Mouse (Mus musculus) heart, embryonic 14.5 days (tissue): ENCODE data around the gene Plpp3. TPM values are rescaled to one million over a fixed set of nuclear protein-coding genes. Genes with fewer than 3 reads are reported as not detected.

Source experiments
- ATAC-seq: fragments of 200-750 bp; cut with Nextera tagmentation; 2 replicates; pipeline ENCODE4 v1.8.0; 2017; ENCODE audit warnings: low read depth, moderate TSS enrichment; ENCODE audit not compliant: insufficient number of reproducible peaks, insufficient read depth, low FRiP score
- H3K27ac ChIP-seq, 2 experiments: fragments of 200-500 bp in 1 of 2; fragments of 300-500 bp in 1 of 2; sonication (generic) in 1 of 2; replicated peaks in 1 of 2; 2 replicates each; pipeline ENCODE4 v1.5.1; 2012 to 2014; ENCODE audit warnings: low read depth in 2 of 2, low read length in 2 of 2, control low read depth in 1 of 2, mild to moderate bottlenecking in 1 of 2, mixed read lengths in 1 of 2; ENCODE audit not compliant: control insufficient read depth in 1 of 2, insufficient read depth in 1 of 2
- H3K27me3 ChIP-seq: fragments of 300-500 bp; sonication (generic); 2 replicates; pipeline ENCODE4 v1.6.1; 2014; ENCODE audit warnings: mild to moderate bottlenecking, low read length, control low read depth; ENCODE audit not compliant: control insufficient read depth, insufficient read depth
- H3K36me3 ChIP-seq: fragments of 300-500 bp; sonication (generic); 2 replicates; pipeline ENCODE4 v1.6.1; 2014; ENCODE audit warnings: mild to moderate bottlenecking, control low read depth, low read length, mixed read lengths; ENCODE audit not compliant: control insufficient read depth, insufficient read depth
- H3K4me1 ChIP-seq, 2 experiments: fragments of 200-500 bp in 1 of 2; fragments of 300-500 bp in 1 of 2; sonication (generic) in 1 of 2; 2 replicates each; pipeline ENCODE4 v1.6.1; 2012 to 2014; ENCODE audit warnings: low read length in 2 of 2, control low read depth in 1 of 2, mixed read lengths in 1 of 2; ENCODE audit not compliant: control insufficient read depth in 2 of 2, insufficient read depth in 2 of 2
- H3K4me2 ChIP-seq: fragments of 300-500 bp; sonication (generic); 2 replicates; pipeline ENCODE4 v1.6.1; 2014; ENCODE audit warnings: mild to moderate bottlenecking, low read length
- H3K4me3 ChIP-seq, 2 experiments: fragments of 200-500 bp in 1 of 2; fragments of 300-500 bp in 1 of 2; sonication (generic) in 1 of 2; 2 replicates each; pipeline ENCODE4 v1.5.1; 2012 to 2014; ENCODE audit warnings: low read length in 2 of 2, mild to moderate bottlenecking in 2 of 2, control low read depth in 1 of 2, low read depth in 1 of 2, moderate library complexity in 1 of 2; ENCODE audit not compliant: control insufficient read depth in 1 of 2, insufficient read depth in 1 of 2
- H3K9ac ChIP-seq: fragments of 300-500 bp; sonication (generic); 2 replicates; pipeline ENCODE4 v1.6.1; 2014; ENCODE audit warnings: mild to moderate bottlenecking, low read length
- H3K9me3 ChIP-seq: fragments of 300-500 bp; sonication (generic); 2 replicates; pipeline ENCODE4 v1.6.1; 2016; ENCODE audit warnings: low read length, control low read depth; ENCODE audit not compliant: control insufficient read depth
- WGBS: fragments of 180-500 bp; shearing (Covaris S2); extraction: QIAGEN DNeasy Blood & Tissue Kit; methylation state at CpG from one replicate; pipeline ENCODE4 v1.1.7; 2014; 5-methylcytosine and 5-hydroxymethylcytosine counted together
- polyA plus RNA-seq: library from polyadenylated mRNA; unstranded; fragments of >200 nt; fragmentation: Nextera tagmentation; extraction: Ambion mirVana; gene quantifications from 2 replicates; pipeline ENCODE4 v1.2.1, GENCODE M21; 2014

Plpp3 gene
- polyA plus RNA-seq, 1 experiment from 2014 or later, result 32.8 TPM

DNA sequence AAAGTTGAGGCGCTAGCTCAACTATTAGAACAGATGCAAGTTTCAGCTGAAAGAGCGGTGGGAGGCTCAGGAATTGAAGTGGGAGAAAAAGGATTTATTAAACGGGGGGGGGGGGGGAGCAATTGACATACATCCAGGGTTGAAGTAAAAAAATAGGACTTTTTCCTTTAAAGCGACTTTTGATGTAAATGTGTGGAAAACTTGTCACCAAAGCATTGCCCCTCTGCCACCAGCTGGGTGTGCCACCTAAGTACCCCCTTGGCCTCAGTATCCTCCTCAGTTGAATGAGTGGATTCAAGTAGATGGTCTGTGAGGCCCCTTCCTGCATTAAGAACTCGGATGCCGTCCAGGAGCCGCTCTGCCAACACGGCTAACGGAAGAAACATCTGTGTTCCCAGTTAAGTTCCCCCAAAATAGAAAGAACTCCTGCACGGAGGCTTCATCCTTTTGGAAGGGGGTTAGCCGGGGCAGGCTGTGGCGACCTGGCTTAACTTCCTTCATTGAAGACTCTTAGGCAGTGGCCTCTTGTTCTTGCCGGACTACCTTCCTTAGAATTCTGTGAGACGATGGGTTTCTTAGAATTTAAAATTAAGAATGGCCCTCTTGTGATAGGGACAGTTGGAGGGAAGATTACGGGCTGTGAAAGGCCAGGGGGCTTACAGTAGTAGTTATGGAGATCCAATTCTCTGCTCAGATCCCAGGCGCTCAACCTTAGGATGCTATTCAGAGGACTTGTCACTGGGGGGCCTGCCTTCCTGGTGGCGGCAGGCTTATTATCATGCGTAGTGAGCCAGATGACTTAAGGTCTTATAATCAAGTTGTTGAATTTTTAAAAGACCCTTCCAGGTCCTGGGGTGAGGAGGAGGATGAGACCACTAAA, 1.7 kb downstream of the Plpp3 start:
- Histone ChIP-seq H3K9me3 (no peaks in the 10 kb centered on the region), H3K27me3 (no peaks in the 10 kb centered on the region; the same call in 1 of the 2 replicates), H3K4me3 (peak overlapping the region; percentile 79 to 94), H3K4me1 (peaks cover 2 to 11% of the 10 kb centered on the region in 2 experiments; a peak in 2 of 4 replicates), H3K27ac (peak overlapping the region; percentile 53 to 85; a peak in 3 of 4 replicates), H3K36me3 (peaks cover 7% of the 10 kb centered on the region; the same call in 1 of the 2 replicates), H3K4me2 (peak overlapping the region; percentile 78), H3K9ac (peak overlapping the region; percentile 92)
- 5% methylated on average over 18 of the region's 18 CpGs for WGBS
- no peak for ATAC-seq

DNA sequence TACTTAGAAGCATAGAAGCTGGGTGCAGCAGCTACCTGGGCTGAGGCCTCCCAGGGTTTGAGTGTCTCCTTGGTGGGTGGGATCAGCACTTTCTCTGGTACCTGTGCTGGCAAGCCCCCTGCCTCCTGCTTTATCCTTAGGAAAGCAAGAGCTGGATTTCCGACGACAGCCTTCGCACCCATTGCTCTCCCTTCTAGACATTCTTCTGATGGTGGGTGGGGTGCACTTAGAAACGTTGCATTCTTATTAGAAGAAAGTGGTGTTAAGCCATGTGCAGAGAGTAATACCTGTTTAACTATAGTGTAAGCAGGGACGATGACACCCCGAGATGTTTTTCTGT, 2.4 kb downstream of the Plpp3 start:
- H3K9ac ChIP-seq, result peak overlapping the region; percentile 92
- ATAC-seq, result no peak

DNA sequence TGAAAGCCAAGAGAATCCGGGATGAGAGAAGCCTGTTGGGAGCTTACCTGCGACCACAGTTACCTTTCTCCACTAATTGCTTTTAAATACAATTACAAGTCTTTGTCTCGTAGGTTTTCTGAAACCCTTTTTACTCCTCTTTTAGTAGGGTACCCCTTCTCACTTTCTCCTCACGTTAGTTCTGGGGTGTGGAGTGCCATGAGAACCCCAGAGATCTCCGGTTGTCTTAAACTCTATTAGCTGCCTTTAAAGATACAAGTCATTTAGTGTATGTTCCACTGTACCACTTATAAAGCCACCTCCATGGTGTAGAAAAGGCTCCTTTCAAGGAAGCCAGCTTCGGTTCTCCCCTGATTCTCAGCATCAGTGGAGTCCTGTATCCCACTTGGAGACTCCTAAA, 3.3 kb downstream of the Plpp3 start:
- no peak overlapping the region for H3K9ac ChIP-seq
- WGBS, result 85% methylated on average over 6 of the region's 6 CpGs
- peaks cover 7% of the 10 kb centered on the region; the same call in 1 of the 2 replicates for H3K36me3 ChIP-seq
- H3K27ac ChIP-seq, result no peak overlapping the region
- ATAC-seq, result no peak
- H3K27me3 ChIP-seq, result no peaks in the 10 kb centered on the region
- H3K4me1 ChIP-seq, result peaks cover 2 to 11% of the 10 kb centered on the region in 2 experiments; a peak in 2 of 4 replicates
- no peaks in the 10 kb centered on the region for H3K9me3 ChIP-seq
- no peak overlapping the region for H3K4me3 ChIP-seq
- peak overlapping the region; percentile 78 for H3K4me2 ChIP-seq

More for the DNA sequence above, 2.4 kb downstream of the Plpp3 start:
- H3K4me1 ChIP-seq, result peaks cover 2 to 11% of the 10 kb centered on the region in 2 experiments; a peak in 2 of 4 replicates
- peak overlapping the region; percentile 78 for H3K4me2 ChIP-seq
- H3K27ac ChIP-seq, result no peak overlapping the region
- H3K9me3 ChIP-seq, result no peaks in the 10 kb centered on the region
- H3K4me3 ChIP-seq, result peak overlapping the region; percentile 79 to 94
- 32% methylated on average over 6 of the region's 6 CpGs for WGBS
- no peaks in the 10 kb centered on the region; the same call in 1 of the 2 replicates for H3K27me3 ChIP-seq
- H3K36me3 ChIP-seq, result peaks cover 7% of the 10 kb centered on the region; the same call in 1 of the 2 replicates

DNA sequence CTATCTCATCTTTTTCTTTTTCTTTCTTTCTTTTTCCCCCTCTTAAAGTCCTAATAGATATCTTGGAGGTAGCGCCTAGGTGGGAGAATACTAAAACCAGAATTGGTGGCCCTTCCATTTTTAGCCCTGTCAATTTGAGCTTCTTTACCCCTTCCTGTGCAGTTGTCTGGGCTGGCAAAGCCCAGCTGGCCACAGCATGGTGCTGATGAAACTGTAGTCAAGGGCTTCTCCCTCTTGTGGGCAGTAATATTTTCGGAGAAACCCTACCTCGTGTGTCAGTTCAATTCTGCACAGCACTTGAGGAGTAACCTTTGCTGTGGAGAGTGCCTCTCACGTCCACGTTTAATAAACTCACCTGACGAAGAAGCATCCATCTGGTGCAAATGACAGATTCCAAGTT, 4.9 kb downstream of the Plpp3 start:
- H3K4me2 ChIP-seq, result no peak overlapping the region
- no peak overlapping the region for H3K4me3 ChIP-seq
- WGBS, result 72% methylated on average over 6 of the region's 6 CpGs
- peaks cover 7% of the 10 kb centered on the region; the same call in 1 of the 2 replicates for H3K36me3 ChIP-seq
- no peak for ATAC-seq
- H3K9ac ChIP-seq, result no peak overlapping the region
- H3K9me3 ChIP-seq, result no peaks in the 10 kb centered on the region
- H3K4me1 ChIP-seq, result peaks cover 2 to 11% of the 10 kb centered on the region in 2 experiments; a peak in 2 of 4 replicates
- no peaks in the 10 kb centered on the region for H3K27me3 ChIP-seq
- H3K27ac ChIP-seq, result no peak overlapping the region

DNA sequence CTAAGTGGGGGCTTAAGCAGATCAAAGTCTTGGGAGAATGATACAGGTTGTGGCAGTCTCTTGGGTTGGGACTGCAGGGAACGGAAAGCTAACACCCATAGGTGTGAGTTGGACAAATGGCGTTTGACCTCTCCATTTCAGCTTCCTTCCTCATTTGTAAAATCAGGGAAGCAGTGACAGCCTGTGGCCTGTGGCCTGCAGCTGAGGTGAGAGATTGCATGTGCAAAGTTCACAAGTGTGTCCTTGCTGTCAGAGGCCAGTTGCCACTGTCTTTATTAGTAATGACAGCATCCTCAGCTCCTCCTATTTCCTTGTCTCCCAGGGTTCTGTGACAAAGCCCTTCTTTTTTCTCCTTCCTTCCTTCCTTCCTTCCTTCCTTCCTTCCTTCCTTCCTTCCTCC, 5.5 kb downstream of the Plpp3 start:
- Histone ChIP-seq H3K27me3 (no peaks in the 10 kb centered on the region), H3K9ac (no peak overlapping the region), H3K4me1 (peaks cover 2 to 11% of the 10 kb centered on the region in 2 experiments; a peak in 2 of 4 replicates), H3K27ac (no peak overlapping the region), H3K36me3 (peaks cover 7% of the 10 kb centered on the region; the same call in 1 of the 2 replicates), H3K4me3 (no peak overlapping the region), H3K4me2 (no peak overlapping the region), H3K9me3 (no peaks in the 10 kb centered on the region)
- 63% methylated on average over 2 of the region's 2 CpGs for WGBS
- ATAC-seq, result no peak

DNA sequence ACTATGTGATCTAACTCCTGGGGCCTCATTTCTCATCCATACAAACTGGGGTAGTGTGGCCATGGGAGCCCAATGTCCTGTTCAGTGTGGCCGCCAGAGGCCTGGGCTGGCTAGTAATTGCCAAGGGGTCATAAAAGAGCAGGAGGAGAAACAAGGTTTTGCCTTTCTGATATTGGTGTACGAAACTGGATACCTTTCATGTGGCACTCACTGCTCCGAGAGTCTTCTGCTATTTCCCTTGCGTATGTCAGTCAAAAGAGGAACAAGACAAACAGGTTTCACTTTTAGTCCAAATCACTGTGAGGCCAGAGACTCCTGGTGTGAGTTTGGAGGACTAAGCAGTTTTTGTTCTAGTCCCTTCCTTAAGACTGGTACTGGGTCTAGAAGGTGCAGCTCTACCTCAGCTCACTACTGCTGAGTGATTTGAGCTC, 6.8 kb downstream of the Plpp3 start:
- peaks cover 7% of the 10 kb centered on the region; the same call in 1 of the 2 replicates for H3K36me3 ChIP-seq
- no peak overlapping the region for H3K4me2 ChIP-seq
- H3K4me1 ChIP-seq, result peaks cover 0 to 7% of the 10 kb centered on the region in 2 experiments; a peak in 3 of 4 replicates
- 83% methylated on average over 4 of the region's 4 CpGs for WGBS
- H3K9me3 ChIP-seq, result no peaks in the 10 kb centered on the region
- ATAC-seq, result no peak
- no peaks in the 10 kb centered on the region for H3K27me3 ChIP-seq
- no peak overlapping the region for H3K9ac ChIP-seq
- no peak overlapping the region for H3K4me3 ChIP-seq
- H3K27ac ChIP-seq, result no peak overlapping the region

DNA sequence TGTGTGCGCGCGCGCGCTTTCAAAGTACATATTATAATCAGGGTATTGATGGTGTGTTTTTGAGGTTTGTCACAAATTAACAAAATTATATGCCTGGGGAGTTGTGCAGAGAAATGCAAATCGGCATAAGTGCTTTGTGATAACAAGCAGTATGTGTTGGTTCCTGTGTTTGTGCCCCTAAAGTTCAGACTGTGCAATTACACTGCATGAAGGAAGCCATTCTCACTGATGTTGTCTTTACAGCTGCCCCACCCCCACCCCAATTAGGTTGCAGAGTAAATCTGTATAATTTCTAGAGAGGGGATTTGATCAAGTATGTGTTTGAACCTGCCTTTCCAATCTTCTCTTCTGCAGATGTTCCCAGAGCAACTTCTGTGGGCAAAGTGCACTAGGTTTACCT, 7.8 kb downstream of the Plpp3 start:
- no peak for ATAC-seq
- no peak overlapping the region for H3K4me3 ChIP-seq
- H3K27ac ChIP-seq, result no peak overlapping the region
- no peak overlapping the region for H3K4me2 ChIP-seq
- WGBS, result 89% methylated on average over 6 of the region's 6 CpGs
- H3K9ac ChIP-seq, result no peak overlapping the region
- H3K9me3 ChIP-seq, result no peaks in the 10 kb centered on the region
- peaks cover 7% of the 10 kb centered on the region; the same call in 1 of the 2 replicates for H3K36me3 ChIP-seq
- no peaks in the 10 kb centered on the region for H3K27me3 ChIP-seq
- no peaks in the 10 kb centered on the region; a peak in 1 of 4 replicates for H3K4me1 ChIP-seq
